Mouse (Mus musculus) olfactory bulb, adult 2 months (tissue): ENCODE results near the gene Mbl2. TPM values are rescaled to one million over a fixed set of nuclear protein-coding genes. Genes with fewer than 3 reads are reported as not detected.

ENCODE experiments used
- H3K27ac ChIP-seq: fragments of 200-500 bp; 2 replicates; pipeline ENCODE4 v1.5.1; 2012; ENCODE audit warnings: low read depth, low read length; ENCODE audit not compliant: insufficient read depth
- H3K4me1 ChIP-seq: fragments of 200-500 bp; 2 replicates; pipeline ENCODE4 v1.6.1; 2012; ENCODE audit warnings: low read length; ENCODE audit not compliant: control insufficient read depth, insufficient read depth
- H3K4me3 ChIP-seq: fragments of 200-500 bp; 2 replicates; pipeline ENCODE4 v1.5.1; 2012; ENCODE audit warnings: mild to moderate bottlenecking, low read depth, low read length, moderate library complexity; ENCODE audit not compliant: insufficient read depth
- CTCF ChIP-seq: fragments of 200-500 bp; IDR thresholded peaks from 2 replicates; pipeline ENCODE4 v1.5.1; 2012; ENCODE audit warnings: low read depth, mild to moderate bottlenecking, low read length, moderate library complexity; ENCODE audit not compliant: insufficient read depth
- POLR2A ChIP-seq: fragments of 200-500 bp; IDR thresholded peaks from 2 replicates; pipeline ENCODE4 v1.6.1; 2012; ENCODE audit warnings: mild to moderate bottlenecking, low read depth, low read length, moderate library complexity; ENCODE audit not compliant: insufficient read depth
- WGBS: fragments of 180-500 bp; shearing (Covaris S2); methylation state at CpG from one replicate; pipeline ENCODE4 v1.1.7; 2018; 5-methylcytosine and 5-hydroxymethylcytosine counted together
- polyA plus RNA-seq: library from polyadenylated mRNA; stranded (reverse); fragments of >200 nt; gene quantifications from 2 replicates; pipeline ENCODE4 v1.2.4, GENCODE M21; 2012; ENCODE audit warnings: low replicate concordance; ENCODE audit not compliant: missing spikeins, insufficient read depth, insufficient read length

The Mbl2 gene
- polyA plus RNA-seq, 1 experiment, result not detected

DNA sequence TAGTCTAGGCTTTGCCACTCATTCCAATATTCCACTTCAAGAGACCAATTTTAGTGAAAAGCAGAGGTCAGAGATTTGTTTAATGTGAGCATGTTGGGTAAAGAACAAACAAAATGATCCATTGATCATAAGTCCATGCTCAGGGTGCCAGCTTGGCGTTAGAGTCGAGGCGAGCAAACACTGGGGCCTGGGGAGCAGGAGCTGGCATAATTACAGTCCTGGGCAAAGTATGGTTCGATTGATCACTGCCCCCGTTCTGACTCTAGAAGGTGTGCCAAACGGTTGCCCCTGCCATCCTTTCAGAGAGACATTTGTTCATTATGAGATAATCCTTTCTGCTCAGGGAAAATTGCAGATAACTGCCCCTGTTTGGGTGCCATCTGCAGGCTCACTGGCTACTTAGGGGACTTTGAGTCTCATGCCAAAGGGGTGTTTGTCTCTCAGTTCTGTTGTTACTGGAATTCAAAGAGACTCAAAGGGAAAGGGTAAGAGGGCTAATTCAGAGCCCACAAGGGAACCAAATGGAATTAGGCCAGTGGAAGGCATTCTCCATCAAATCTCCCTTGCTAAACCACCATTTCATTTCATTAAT, 55.3 kb downstream of the Mbl2 start:
- WGBS, result 55% methylated on average over 6 of the region's 6 CpGs
- no peaks in the 10 kb centered on the region for H3K4me1 ChIP-seq
- H3K27ac ChIP-seq, result no peak overlapping the region
- TF ChIP-seq POLR2A, result no peak
- no peak for TF ChIP-seq CTCF
- no peak overlapping the region for H3K4me3 ChIP-seq

Other genes with a start within 250 kb of the Mbl2 start
- not detected in 2 replicates for gene Trpd52l3, start 229.2 kb upstream of the Mbl2 start, polyA plus RNA-seq
- gene Uhrf2, start 202.4 kb upstream of the Mbl2 start, polyA plus RNA-seq, result not detected in 2 replicates
- gene Gldc, start 57.5 kb upstream of the Mbl2 start, polyA plus RNA-seq, result not detected in 2 replicates